Mouse (Mus musculus) kidney, embryonic 14.5 days (tissue): ENCODE results near the gene Slc27a5. TPM values are rescaled to one million over a fixed set of nuclear protein-coding genes. Genes with fewer than 3 reads are reported as not detected.

ENCODE experiments used
- ATAC-seq: fragments of 200-750 bp; cut with Nextera tagmentation; 2 replicates; pipeline ENCODE4 v1.8.0; 2017; ENCODE audit warnings: moderate number of reproducible peaks, mild to moderate bottlenecking, moderate TSS enrichment, moderate library complexity; ENCODE audit not compliant: low FRiP score, low TSS enrichment
- H3K27ac ChIP-seq: fragments of 300-500 bp; sonication (generic); 2 replicates; pipeline ENCODE4 v1.5.1; 2014; ENCODE audit warnings: low read depth, mild to moderate bottlenecking, low read length, moderate library complexity, mixed read lengths
- H3K27me3 ChIP-seq: fragments of 300-500 bp; sonication (generic); 2 replicates; pipeline ENCODE4 v1.6.1; 2014; ENCODE audit warnings: mild to moderate bottlenecking, low read length; ENCODE audit not compliant: control insufficient read depth, insufficient read depth
- H3K36me3 ChIP-seq: fragments of 300-500 bp; sonication (generic); 2 replicates; pipeline ENCODE4 v1.6.1; 2014; ENCODE audit warnings: low read length, mixed read lengths; ENCODE audit not compliant: control insufficient read depth, insufficient read depth
- H3K4me1 ChIP-seq: fragments of 300-500 bp; sonication (generic); 2 replicates; pipeline ENCODE4 v1.6.1; 2014; ENCODE audit warnings: low read length, mixed read lengths; ENCODE audit not compliant: control insufficient read depth, insufficient read depth
- H3K4me2 ChIP-seq: fragments of 300-500 bp; sonication (generic); replicated peaks from 2 replicates; pipeline ENCODE4 v1.6.1; 2014; ENCODE audit warnings: low read depth, mild to moderate bottlenecking, low read length
- H3K4me3 ChIP-seq: fragments of 300-500 bp; sonication (generic); 2 replicates; pipeline ENCODE4 v1.5.1; 2014; ENCODE audit warnings: mild to moderate bottlenecking, low read length
- H3K9ac ChIP-seq: fragments of 300-500 bp; sonication (generic); 2 replicates; pipeline ENCODE4 v1.6.1; 2014; ENCODE audit warnings: low read depth, mild to moderate bottlenecking, low read length, moderate library complexity
- H3K9me3 ChIP-seq: fragments of 300-500 bp; sonication (generic); 2 replicates; pipeline ENCODE4 v1.6.1; 2016; ENCODE audit warnings: low read length; ENCODE audit not compliant: control insufficient read depth
- WGBS: fragments of 180-500 bp; shearing (Covaris S2); extraction: QIAGEN DNeasy Blood & Tissue Kit; methylation state at CpG from one replicate; pipeline ENCODE4 v1.1.7; 2014; 5-methylcytosine and 5-hydroxymethylcytosine counted together
- polyA plus RNA-seq: library from polyadenylated mRNA; unstranded; fragments of >200 nt; fragmentation: Nextera tagmentation; extraction: Ambion mirVana; gene quantifications from 2 replicates; pipeline ENCODE4 v1.2.1, GENCODE M21; 2014

Slc27a5 gene
- polyA plus RNA-seq, 1 experiment from 2014 or later: not detected

DNA sequence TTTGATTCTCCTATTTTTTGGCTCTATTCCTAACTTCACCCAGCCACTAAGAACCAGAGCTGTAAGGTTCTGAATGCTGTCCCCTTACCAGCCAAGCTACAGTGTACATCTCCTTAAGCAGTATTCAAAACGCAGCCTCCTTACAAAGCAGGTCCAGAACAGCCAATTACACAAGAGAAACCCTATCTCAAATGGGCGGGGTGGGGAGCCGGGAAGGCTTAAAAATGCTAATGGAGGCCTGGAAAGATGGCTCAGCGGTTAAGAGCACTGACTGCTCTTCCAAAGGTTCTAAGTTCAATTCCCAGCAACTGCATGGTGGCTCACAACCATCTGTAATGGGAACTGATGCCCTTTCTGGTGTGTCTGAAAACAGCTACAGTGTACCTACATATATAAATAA is 38.3 kb downstream of the Slc27a5 start:
- no peaks in the 10 kb centered on the region for H3K36me3 ChIP-seq
- no peak overlapping the region for H3K4me3 ChIP-seq
- no peak for ATAC-seq
- no peak overlapping the region for H3K4me2 ChIP-seq
- no peaks in the 10 kb centered on the region for H3K27me3 ChIP-seq
- peaks cover 5% of the 10 kb centered on the region; the same call in 1 of the 2 replicates for H3K4me1 ChIP-seq
- H3K9me3 ChIP-seq: no peaks in the 10 kb centered on the region
- H3K9ac ChIP-seq: no peak overlapping the region
- no peak overlapping the region for H3K27ac ChIP-seq
- WGBS: 29% methylated on average over 4 of the region's 4 CpGs

DNA sequence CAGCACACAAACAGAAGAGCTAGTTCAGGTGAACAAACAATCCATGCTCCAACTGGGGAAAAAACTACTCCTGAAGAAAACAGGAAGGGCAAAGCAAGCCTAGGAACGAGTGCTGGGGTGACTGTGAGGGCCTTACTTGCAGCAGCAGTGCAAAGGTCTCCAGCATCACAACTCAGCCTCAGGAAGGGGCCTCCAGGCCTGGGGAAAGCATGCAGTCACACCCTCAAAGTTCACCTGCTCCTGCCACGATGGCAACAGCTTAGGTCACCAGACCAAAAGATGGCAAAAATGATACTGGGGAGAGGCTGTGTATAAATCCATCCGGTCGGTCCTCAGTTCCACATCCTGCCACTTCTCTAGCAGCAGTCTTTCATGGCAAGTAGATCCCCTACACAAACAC is 39.0 kb downstream of the Slc27a5 start:
- Histone ChIP-seq H3K9me3 (no peaks in the 10 kb centered on the region), H3K4me1 (peaks cover 5% of the 10 kb centered on the region; the same call in 1 of the 2 replicates), H3K9ac (no peak overlapping the region), H3K36me3 (no peaks in the 10 kb centered on the region), H3K4me3 (no peak overlapping the region), H3K27me3 (no peaks in the 10 kb centered on the region), H3K27ac (no peak overlapping the region), H3K4me2 (no peak overlapping the region)
- WGBS: 76% methylated on average over 4 of the region's 4 CpGs
- ATAC-seq: no peak

DNA sequence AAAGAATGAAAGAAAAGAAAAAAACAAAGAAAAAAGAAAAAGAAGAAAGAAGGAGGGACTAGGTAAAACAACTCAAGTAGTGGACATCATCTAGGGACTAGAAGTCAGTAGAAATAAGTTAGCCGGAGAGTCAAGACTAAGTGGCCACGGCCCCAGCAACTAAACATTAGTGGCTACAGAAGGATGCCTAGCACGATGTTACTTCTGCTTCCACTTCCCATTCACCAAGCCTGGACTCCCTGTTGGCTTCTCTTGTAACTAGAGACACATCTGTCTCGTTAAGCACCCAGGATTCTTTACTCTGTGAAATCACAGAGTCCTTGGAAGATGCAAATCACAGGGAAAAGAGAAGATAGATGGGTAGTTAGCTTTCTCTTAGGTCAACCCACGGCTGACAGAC is 40.5 kb downstream of the Slc27a5 start:
- Histone ChIP-seq H3K4me2 (no peak overlapping the region), H3K4me3 (no peak overlapping the region), H3K9me3 (no peaks in the 10 kb centered on the region), H3K4me1 (peaks cover 5% of the 10 kb centered on the region; the same call in 1 of the 2 replicates), H3K27ac (no peak overlapping the region), H3K36me3 (no peaks in the 10 kb centered on the region), H3K9ac (no peak overlapping the region), H3K27me3 (no peaks in the 10 kb centered on the region)
- no peak for ATAC-seq
- WGBS: 75% methylated on average over 5 of the region's 5 CpGs

- no peak for ATAC-seq
- Histone ChIP-seq H3K9ac (no peak overlapping the region), H3K9me3 (no peaks in the 10 kb centered on the region), H3K4me1 (peaks cover 6% of the 10 kb centered on the region; the same call in 1 of the 2 replicates), H3K27me3 (no peaks in the 10 kb centered on the region), H3K27ac (no peak overlapping the region), H3K4me2 (no peak overlapping the region), H3K4me3 (no peak overlapping the region), H3K36me3 (no peaks in the 10 kb centered on the region)
- 53% methylated on average over 3 of the region's 3 CpGs for WGBS
These were observed 43.1 kb downstream of the Slc27a5 start for GRCm38 (mm10) chr7:12954896-12955295.

GRCm38 (mm10) chr7:12949872-12950229 is 48.1 kb downstream of the Slc27a5 start:
- H3K9ac ChIP-seq: peak overlapping the region; percentile 47; the same call in 1 of the 2 replicates
- peak overlapping the region; percentile 79 for H3K27ac ChIP-seq
- no peaks in the 10 kb centered on the region for H3K36me3 ChIP-seq
- H3K9me3 ChIP-seq: no peaks in the 10 kb centered on the region
- WGBS: 5% methylated on average over 16 of the region's 16 CpGs
- peak overlapping the region; percentile 54 for H3K4me2 ChIP-seq
- no peaks in the 10 kb centered on the region for H3K27me3 ChIP-seq
- ATAC-seq: peak; percentile 71
- peaks cover 7% of the 10 kb centered on the region; the same call in 1 of the 2 replicates for H3K4me1 ChIP-seq
- peak overlapping the region; percentile 46 for H3K4me3 ChIP-seq

- Histone ChIP-seq H3K9ac (peak overlapping the region; percentile 67), H3K9me3 (no peaks in the 10 kb centered on the region), H3K27ac (peak overlapping the region; percentile 80), H3K27me3 (no peaks in the 10 kb centered on the region), H3K4me3 (peak overlapping the region; percentile 46), H3K4me1 (peaks cover 7% of the 10 kb centered on the region; the same call in 1 of the 2 replicates), H3K36me3 (no peaks in the 10 kb centered on the region), H3K4me2 (peak overlapping the region; percentile 55)
- WGBS: 12% methylated on average over 35 of the region's 35 CpGs
- peak; percentile 98 for ATAC-seq
These were observed 48.7 kb downstream of the Slc27a5 start for GRCm38 (mm10) chr7:12949032-12949871.

GRCm38 (mm10) chr7:12943488-12943887 is 54.5 kb downstream of the Slc27a5 start:
- Histone ChIP-seq H3K4me3 (no peak overlapping the region), H3K4me1 (no peaks in the 10 kb centered on the region)
- ATAC-seq: no peak

GRCm38 (mm10) chr7:12940599-12940998 is 57.4 kb downstream of the Slc27a5 start:
- Histone ChIP-seq H3K9ac (no peak overlapping the region), H3K4me2 (no peak overlapping the region), H3K9me3 (no peaks in the 10 kb centered on the region), H3K36me3 (no peaks in the 10 kb centered on the region), H3K27ac (no peak overlapping the region), H3K4me1 (no peaks in the 10 kb centered on the region), H3K4me3 (no peak overlapping the region), H3K27me3 (no peaks in the 10 kb centered on the region)
- 81% methylated on average over 4 of the region's 4 CpGs for WGBS
- ATAC-seq: no peak

More at GRCm38 (mm10) chr7:12943488-12943887, 54.5 kb downstream of the Slc27a5 start:
- H3K9ac ChIP-seq: no peak overlapping the region
- H3K36me3 ChIP-seq: no peaks in the 10 kb centered on the region
- no peaks in the 10 kb centered on the region for H3K9me3 ChIP-seq
- no peaks in the 10 kb centered on the region for H3K27me3 ChIP-seq
- H3K27ac ChIP-seq: no peak overlapping the region
- no peak overlapping the region for H3K4me2 ChIP-seq
